19 mouse cellular contexts compared by ENCODE assay signal in genomic region chr17:26003864-26004263, GRCm38 (mm10). TPM values are rescaled to one million over a fixed set of nuclear protein-coding genes. Genes with fewer than 3 reads are reported as not detected.
"Had no signal": no experiment of that assay in that cellular context is flagged by ENCODE, and none has a peak within 500 bp of the region (broad histone marks: within the 10 kb centered on the region; RNA-seq: fewer than 3 reads in every experiment).

No protein-coding gene starts in this region.

- H3K4me2 ChIP-seq: lung, embryonic 14.5 days; midbrain, embryonic 11.5 days; midbrain, embryonic 13.5 days; midbrain, embryonic 15.5 days; neural tube, embryonic 12.5 days had no signal

- H3K27ac ChIP-seq: midbrain, embryonic 13.5 days; midbrain, embryonic 15.5 days; neural tube, embryonic 12.5 days had no signal

- H3K27me3 ChIP-seq: midbrain, embryonic 13.5 days; midbrain, embryonic 15.5 days; neural tube, embryonic 12.5 days had no signal

- H3K4me3 ChIP-seq: midbrain, embryonic 13.5 days; midbrain, embryonic 15.5 days; neural tube, embryonic 12.5 days had no signal

- ATAC-seq: midbrain, embryonic 13.5 days; midbrain, embryonic 15.5 days had no signal

- DNase-seq: lung, adult 18-20 months; lung, embryonic 14.5 days; lung, postnatal 10 days; lung, postnatal 4 days; right cerebral cortex, postnatal 14 days; spleen, adult 18-20 months; thymus, adult 18-20 months; thymus, postnatal 14 days; thymus, postnatal 36 days had no signal

- H3K4me1 ChIP-seq: midbrain, embryonic 13.5 days; midbrain, embryonic 15.5 days; neural tube, embryonic 12.5 days had no signal

- H3K9ac ChIP-seq: lung, embryonic 14.5 days; midbrain, embryonic 13.5 days; midbrain, embryonic 15.5 days; neural tube, embryonic 12.5 days had no signal

- H3K9me3 ChIP-seq: midbrain, embryonic 13.5 days; midbrain, embryonic 15.5 days; neural tube, embryonic 12.5 days had no signal

RNA-seq across cellular contexts. Expression of gene A930017K11Rik, which starts 51.5 kb away (rescaled TPM):
- total RNA-seq: megakaryocyte, adult 5-6 weeks; monocyte, adult 5-6 weeks; neutrophil, adult 5-6 weeks had no signal
- polyA plus RNA-seq: midbrain, embryonic 11.5 days; thymus, postnatal 0 days had no signal

RNA-seq across cellular contexts. Expression of gene Nhlrc4, which starts 59.1 kb away (rescaled TPM):
- total RNA-seq: megakaryocyte, adult 5-6 weeks; monocyte, adult 5-6 weeks; neutrophil, adult 5-6 weeks had no signal
- polyA plus RNA-seq: lung, embryonic 14.5 days; midbrain, embryonic 13.5 days; neural tube, embryonic 14.5 days; urinary bladder, adult 2 months had no signal
